Mouse (Mus musculus) embryo, embryonic 10 days (tissue): ENCODE measurements at regions not wholly inside any gene's neighbourhood (a gene's known extent, or its start where the extent isn't known, plus 50 kb on each side); places are given as distances from the start of the nearest gene placed in this dataset.
A peak's percentile ranks its signal among the peaks of the same experiment; 100 is the strongest.

Experiments
- DNase-seq: peaks from one replicate; pipeline ENCODE4 v3.0.0-alpha.2; 2015; ENCODE audit warnings: low spot score

GRCm38 (mm10) chr15:60104126-60104525 is 87.7 kb upstream of the 4933412E24Rik start:
- DNase-seq = no peak

DNA sequence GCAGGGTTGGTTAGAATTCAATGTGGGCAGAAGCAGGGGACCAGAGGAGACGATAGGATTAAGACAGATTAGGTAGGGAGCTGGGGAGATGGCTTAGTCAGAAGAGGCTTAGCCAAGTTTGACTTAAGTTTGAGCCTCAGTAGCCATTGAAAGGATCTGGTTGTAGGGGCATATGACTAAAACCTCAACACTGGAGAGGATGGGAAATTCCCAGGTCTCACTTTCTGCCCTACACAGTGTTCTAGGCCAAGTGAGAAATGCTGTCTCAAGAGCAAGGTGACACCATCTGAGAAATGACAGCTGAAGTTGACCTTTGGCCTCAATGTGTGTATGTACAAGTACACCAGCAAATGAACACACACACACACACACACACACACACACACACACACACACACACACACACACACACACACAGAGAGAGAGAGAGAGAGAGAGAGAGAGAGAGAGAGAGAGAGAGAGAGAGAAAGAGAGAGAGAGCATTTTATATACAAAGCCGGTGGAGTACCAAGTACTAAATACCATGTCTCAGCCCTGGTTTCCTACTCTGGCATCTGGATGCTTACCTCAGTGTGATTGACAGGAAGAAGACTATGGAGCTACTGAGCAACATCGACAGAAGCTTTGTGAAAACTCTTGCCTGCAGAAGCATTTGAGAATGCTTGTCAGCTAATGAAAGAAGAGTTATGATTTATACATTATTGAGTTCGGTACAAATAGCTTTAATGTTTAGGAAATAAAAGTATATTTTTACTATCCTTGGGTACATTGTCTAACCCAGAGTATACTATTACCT is 85.3 kb upstream of the 4933412E24Rik start:
- DNase-seq = no peak

GRCm38 (mm10) chr15:60097141-60097540 is 80.7 kb upstream of the 4933412E24Rik start:
- peak; percentile 73 for DNase-seq

- DNase-seq = no peak
Observed at GRCm38 (mm10) chr15:60096131-60096530, 79.7 kb upstream of the 4933412E24Rik start.

DNA sequence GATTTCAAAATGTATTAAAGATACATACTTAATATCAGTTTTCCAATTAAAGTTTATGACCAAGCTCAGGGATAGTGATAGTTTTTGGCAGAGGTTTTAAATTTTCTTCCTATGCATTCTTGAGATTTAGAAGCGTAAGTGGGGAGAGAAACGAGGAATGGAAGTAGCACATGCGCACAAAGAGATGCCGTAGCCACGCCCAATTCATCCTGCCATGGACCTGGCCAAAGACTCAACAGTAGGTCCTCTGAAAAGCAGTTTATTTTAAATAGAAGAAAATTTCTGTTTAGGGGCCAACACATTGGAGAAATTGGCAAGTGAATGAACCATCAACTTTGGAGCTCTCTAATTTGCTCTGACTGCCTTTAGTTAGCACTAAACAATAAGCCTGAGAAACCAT is 73.5 kb upstream of the 4933412E24Rik start:
- DNase-seq = no peak

DNA sequence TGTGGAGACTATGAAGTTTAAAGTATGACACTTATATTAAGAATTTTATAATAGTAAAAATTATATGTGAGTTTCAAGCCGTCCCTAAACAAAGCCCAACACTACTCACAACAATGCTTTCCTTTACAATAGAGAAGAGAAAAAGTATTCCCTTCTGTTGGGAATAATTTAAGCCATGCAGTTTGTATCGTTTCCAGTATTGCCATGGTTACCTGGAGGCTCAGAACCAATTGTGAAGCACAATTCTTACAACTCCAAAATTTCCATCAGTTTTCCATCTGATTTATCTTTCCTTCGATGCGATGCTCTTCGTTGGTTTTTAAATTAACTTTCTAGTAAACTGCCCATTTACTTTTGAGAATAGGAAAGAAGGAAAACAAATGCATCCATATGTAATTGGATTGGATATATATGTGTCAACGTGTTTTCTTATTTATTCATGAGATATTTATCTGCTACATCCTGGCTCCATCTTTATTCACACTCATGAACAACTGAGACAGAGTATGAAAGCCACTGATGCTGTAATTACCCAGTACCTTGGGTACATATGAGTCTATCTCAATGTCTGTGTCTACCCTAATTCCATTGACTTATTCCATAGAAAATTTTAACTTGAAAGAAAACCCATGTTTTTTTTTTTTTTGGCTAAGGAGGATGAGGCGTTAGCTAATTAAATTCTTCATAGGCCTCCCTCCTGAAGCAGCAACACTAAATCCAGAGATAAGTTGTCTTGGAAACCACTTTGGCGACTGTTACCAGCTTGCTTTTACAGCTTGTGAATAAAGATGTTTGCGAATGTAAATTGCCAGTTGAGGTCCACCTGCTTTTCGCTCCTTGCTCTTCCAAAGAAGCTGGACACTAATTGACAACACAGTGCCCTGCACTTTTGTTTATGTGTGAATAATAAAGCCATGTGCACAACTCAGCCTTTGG is 72.8 kb upstream of the 4933412E24Rik start:
- DNase-seq = no peak
